Mouse (Mus musculus) thymus, postnatal 14 days (tissue): ENCODE data around the gene Rec8.

ENCODE experiments used
- DNase-seq: peaks from one replicate; pipeline ENCODE4 v3.0.0; 2021

Gene Rec8

GRCm38 (mm10) chr14:55643060-55643907, 25.4 kb downstream of the Rec8 start, which contains the start of gene Tm9sf1:
Tm9sf1 (minus strand) TSS chr14:55643806.
- peak; percentile 83 for DNase-seq

- peak; percentile 30 for DNase-seq
Observed at GRCm38 (mm10) chr14:55644261-55644888, 26.5 kb downstream of the Rec8 start.

GRCm38 (mm10) chr14:55649884-55650283, 32.0 kb downstream of the Rec8 start, which contains the start of gene Tssk4:
Tssk4 (plus strand) TSS chr14:55650184.
- DNase-seq, result no peak

- DNase-seq, result peak; percentile 66
Observed at GRCm38 (mm10) chr14:55651528-55651927, 33.7 kb downstream of the Rec8 start.

GRCm38 (mm10) chr14:55656935-55657334, 39.1 kb downstream of the Rec8 start:
- DNase-seq, result no peak

GRCm38 (mm10) chr14:55658011-55658410, 40.2 kb downstream of the Rec8 start:
- no peak for DNase-seq

- peak; percentile 82 for DNase-seq
Observed at GRCm38 (mm10) chr14:55659960-55660573, 42.2 kb downstream of the Rec8 start, which contains the start of gene Mdp1. Mdp1 (minus strand) TSS chr14:55660508.

GRCm38 (mm10) chr14:55660636-55661035, 42.8 kb downstream of the Rec8 start:
- no peak for DNase-seq

GRCm38 (mm10) chr14:55671486-55671832, 53.6 kb downstream of the Rec8 start:
- no peak for DNase-seq

- DNase-seq, result peak; percentile 87
Observed at GRCm38 (mm10) chr14:55671833-55672740, 54.2 kb downstream of the Rec8 start, which contains the start of the genes Gmpr2 and Nedd8. Gmpr2 (plus strand) TSS chr14:55671941. Nedd8 (minus strand) TSS chr14:55672124.

GRCm38 (mm10) chr14:55672741-55673060, 54.9 kb downstream of the Rec8 start:
- DNase-seq, result no peak
